Mouse (Mus musculus): Measurements from ENCODE around the gene Plp2. TPM values are rescaled to one million over a fixed set of nuclear protein-coding genes. Genes with fewer than 3 reads are reported as not detected.
A peak's percentile ranks its signal among the peaks of the same experiment; 100 is the strongest.

The Plp2 gene
- polyA plus RNA-seq, 1 experiment from 2014 or later = 22.2 TPM

DNA sequence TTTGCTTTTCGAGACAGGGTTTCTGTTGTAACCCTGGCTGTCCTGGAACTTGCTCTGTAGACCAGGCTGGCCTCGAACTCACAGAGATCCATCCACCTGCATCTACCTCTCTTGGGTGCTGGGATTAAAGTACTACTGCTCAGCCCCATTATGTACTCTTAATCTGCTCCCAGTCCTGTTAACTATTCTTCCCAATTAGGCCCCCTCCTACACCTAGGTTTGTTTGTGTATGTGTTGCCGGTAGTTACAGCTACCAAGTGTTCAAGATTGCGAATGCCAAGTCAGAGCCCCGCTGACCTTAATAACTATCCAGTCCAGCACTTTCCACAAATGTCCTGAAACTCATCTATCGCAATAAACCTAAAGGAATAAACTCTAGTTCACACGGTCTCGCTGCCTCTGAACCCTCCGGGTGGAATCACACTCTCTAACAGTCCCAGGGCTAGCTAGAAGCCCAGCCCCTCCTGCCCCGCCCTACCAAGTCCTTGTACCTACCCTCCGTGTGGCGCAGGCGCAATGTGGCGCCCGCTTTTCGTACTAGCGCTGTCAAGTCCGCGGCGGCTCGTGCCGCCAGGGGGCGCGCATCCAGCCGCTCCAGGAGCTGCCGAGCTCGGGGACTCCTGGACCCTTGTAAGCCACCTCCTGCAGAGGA lies 8.3 kb upstream of the Plp2 start:
- Histone ChIP-seq H3K36me3 (no peaks in the 10 kb centered on the region), H3K4me3 (replicated peaks) (peak overlapping the region; percentile 28), H3K27ac (no peak overlapping the region), H3K27me3 (no peaks in the 10 kb centered on the region), H3K9ac (replicated peaks) (no peak overlapping the region; the same call in 1 of the 2 replicates), H3K9me3 (no peaks in the 10 kb centered on the region), H3K4me1 (replicated peaks) (no peaks in the 10 kb centered on the region), H3K4me2 (replicated peaks) (peak overlapping the region; percentile 49)
- ATAC-seq = peak; percentile 95
- 18% methylated on average over 27 of the region's 27 CpGs for WGBS

DNA sequence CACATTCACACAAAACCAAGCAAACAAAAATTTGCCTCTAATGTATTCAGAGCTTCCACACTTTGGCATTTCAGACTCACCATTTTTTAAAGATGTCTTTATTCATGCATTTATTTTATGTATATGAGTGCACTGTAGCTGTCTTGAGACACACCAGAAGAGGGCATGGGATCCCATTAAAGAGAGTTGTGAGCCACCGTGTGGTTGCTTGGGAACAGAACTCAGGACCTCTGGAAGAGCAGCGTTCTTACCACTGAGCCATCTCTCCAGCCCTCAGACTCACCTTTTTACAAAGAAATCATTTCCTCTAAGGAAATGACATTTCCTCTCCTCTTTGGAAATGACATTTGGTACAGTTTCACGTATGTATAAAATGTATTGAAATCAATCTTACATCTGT lies 7.8 kb upstream of the Plp2 start:
- Histone ChIP-seq H3K36me3 (no peaks in the 10 kb centered on the region), H3K4me3 (replicated peaks) (no peak overlapping the region), H3K4me1 (replicated peaks) (no peaks in the 10 kb centered on the region), H3K27me3 (no peaks in the 10 kb centered on the region), H3K9me3 (no peaks in the 10 kb centered on the region), H3K27ac (no peak overlapping the region), H3K9ac (replicated peaks) (no peak overlapping the region), H3K4me2 (replicated peaks) (no peak overlapping the region)
- ATAC-seq = no peak
- 46% methylated on average over 3 of the region's 3 CpGs for WGBS

- Histone ChIP-seq H3K27me3 (0 out of 2 replicates have a peak, but pooled peaks cover 2% of the 10 kb centered on the region), H3K9me3 (no peaks in the 10 kb centered on the region), H3K4me1 (replicated peaks) (0 out of 2 replicates have a peak, but pooled peaks cover 4% of the 10 kb centered on the region), H3K4me2 (replicated peaks) (peak overlapping the region; percentile 43), H3K27ac (no peak overlapping the region), H3K4me3 (replicated peaks) (peak overlapping the region; percentile 19), H3K9ac (replicated peaks) (no peak overlapping the region), H3K36me3 (no peaks in the 10 kb centered on the region)
- ATAC-seq = peak; percentile 18; the same call in 1 of the 2 replicates
- WGBS = 43% methylated on average over 10 of the region's 10 CpGs
Observed at GRCm38 (mm10) chrX:7675001-7675380, 3.8 kb upstream of the Plp2 start.

DNA sequence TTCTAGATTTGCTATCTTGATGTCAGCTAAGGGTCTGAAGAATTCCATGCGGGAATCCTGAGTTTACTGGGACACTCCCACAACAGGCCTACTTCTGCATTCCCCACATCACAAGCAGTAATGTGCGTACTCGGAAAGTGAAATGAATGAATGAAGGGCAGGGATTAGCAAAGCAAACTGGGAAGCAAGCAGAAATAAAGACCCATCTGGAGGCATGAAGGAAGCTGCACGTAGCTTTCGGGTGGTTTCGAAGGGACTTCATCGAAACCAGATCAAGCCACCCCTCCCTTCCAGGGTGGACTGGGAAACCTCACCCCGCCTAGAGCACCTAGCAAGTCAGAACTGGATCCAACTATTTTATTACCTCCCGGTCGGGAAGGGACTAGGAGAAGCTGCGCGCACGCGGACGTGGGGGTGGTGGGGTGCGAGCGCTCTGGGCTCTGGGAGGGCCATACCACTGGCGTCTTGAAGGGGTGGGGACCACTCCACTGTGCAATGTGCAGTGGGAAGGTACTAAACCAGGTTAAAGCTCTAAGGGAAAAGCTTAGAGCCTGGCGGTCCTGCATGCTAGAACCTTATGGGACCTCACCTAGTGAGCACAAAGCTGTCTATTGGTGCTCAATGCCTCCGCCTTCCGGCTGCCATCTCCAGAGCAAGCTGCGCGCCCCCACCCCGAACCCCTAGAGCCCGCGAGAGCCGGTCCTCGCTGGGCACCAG lies 3.3 kb upstream of the Plp2 start:
- H3K36me3 ChIP-seq = no peaks in the 10 kb centered on the region
- H3K27ac ChIP-seq = no peak overlapping the region
- H3K4me3 ChIP-seq (replicated peaks) = peak overlapping the region; percentile 19
- 39% methylated on average over 28 of the region's 28 CpGs for WGBS
- H3K4me1 ChIP-seq (replicated peaks) = 0 out of 2 replicates have a peak, but pooled peaks cover 4% of the 10 kb centered on the region
- H3K4me2 ChIP-seq (replicated peaks) = peak overlapping the region; percentile 43
- H3K9ac ChIP-seq (replicated peaks) = no peak overlapping the region
- 0 out of 2 replicates have a peak, but pooled peaks cover 2% of the 10 kb centered on the region for H3K27me3 ChIP-seq
- H3K9me3 ChIP-seq = no peaks in the 10 kb centered on the region
- ATAC-seq = peak; percentile 9; the same call in 1 of the 2 replicates

DNA sequence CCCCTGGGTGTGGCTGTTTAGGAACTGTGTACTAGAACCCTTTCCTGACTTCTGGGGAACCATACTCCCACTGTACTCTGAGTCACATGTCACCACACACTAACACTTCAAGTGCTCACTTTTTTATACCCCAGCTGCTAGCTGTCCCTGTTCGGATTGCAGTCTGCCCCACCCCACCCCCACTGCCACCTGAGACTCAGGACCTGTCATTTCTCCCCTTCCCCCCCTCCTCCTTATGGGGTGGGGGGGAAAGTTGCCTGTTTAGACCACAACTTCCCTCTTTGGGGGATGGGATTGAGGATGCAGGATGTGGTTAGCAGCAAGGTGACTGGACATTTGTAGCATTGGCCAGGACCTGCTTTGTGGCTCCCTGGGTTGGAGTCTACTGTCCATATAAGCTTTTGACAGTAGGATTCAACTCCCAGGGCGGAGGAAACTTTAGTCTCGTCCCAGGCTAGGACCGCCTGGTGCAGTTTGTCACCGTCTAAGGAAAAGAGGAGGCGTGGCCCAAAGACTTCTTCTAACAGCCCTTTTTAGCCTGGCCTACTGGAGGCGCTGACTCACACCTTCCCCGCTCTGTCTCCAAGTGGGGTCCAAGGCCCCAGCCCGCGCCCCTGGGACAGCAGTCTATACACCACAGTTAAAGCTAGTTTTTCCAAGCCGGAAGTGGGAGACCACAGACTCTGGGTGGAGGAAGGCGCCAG lies 2.5 kb upstream of the Plp2 start:
- Histone ChIP-seq H3K4me2 (replicated peaks) (no peak overlapping the region), H3K4me1 (replicated peaks) (0 out of 2 replicates have a peak, but pooled peaks cover 4% of the 10 kb centered on the region), H3K27me3 (0 out of 2 replicates have a peak, but pooled peaks cover 2% of the 10 kb centered on the region), H3K27ac (no peak overlapping the region), H3K9ac (replicated peaks) (no peak overlapping the region), H3K4me3 (replicated peaks) (no peak overlapping the region), H3K9me3 (no peaks in the 10 kb centered on the region), H3K36me3 (no peaks in the 10 kb centered on the region)
- no peak for ATAC-seq
- 36% methylated on average over 12 of the region's 12 CpGs for WGBS

GRCm38 (mm10) chrX:7672739-7673138 lies 1.5 kb upstream of the Plp2 start:
- Histone ChIP-seq H3K4me3 (replicated peaks) (no peak overlapping the region), H3K9me3 (no peaks in the 10 kb centered on the region)
- no peak for ATAC-seq

GRCm38 (mm10) chrX:7670390-7670881 lies 754 bp downstream of the Plp2 start:
- H3K4me2 ChIP-seq (replicated peaks) = peak overlapping the region; percentile 52
- ATAC-seq = peak; percentile 70
- H3K9me3 ChIP-seq = no peaks in the 10 kb centered on the region
- 0 out of 2 replicates have a peak, but pooled peaks cover 2% of the 10 kb centered on the region for H3K27me3 ChIP-seq
- H3K36me3 ChIP-seq = no peaks in the 10 kb centered on the region
- no peak overlapping the region for H3K27ac ChIP-seq
- H3K4me1 ChIP-seq (replicated peaks) = 0 out of 2 replicates have a peak, but pooled peaks cover 4% of the 10 kb centered on the region
- peak overlapping the region; percentile 36 for H3K4me3 ChIP-seq (replicated peaks)
- peak overlapping the region; percentile 46; the same call in 1 of the 2 replicates for H3K9ac ChIP-seq (replicated peaks)
- 31% methylated on average over 18 of the region's 19 CpGs for WGBS

More at GRCm38 (mm10) chrX:7672739-7673138, 1.5 kb upstream of the Plp2 start:
- Histone ChIP-seq H3K4me1 (replicated peaks) (0 out of 2 replicates have a peak, but pooled peaks cover 4% of the 10 kb centered on the region), H3K4me2 (replicated peaks) (no peak overlapping the region), H3K9ac (replicated peaks) (no peak overlapping the region), H3K36me3 (no peaks in the 10 kb centered on the region), H3K27ac (no peak overlapping the region), H3K27me3 (0 out of 2 replicates have a peak, but pooled peaks cover 2% of the 10 kb centered on the region)
- 52% methylated on average over 6 of the region's 6 CpGs for WGBS

DNA sequence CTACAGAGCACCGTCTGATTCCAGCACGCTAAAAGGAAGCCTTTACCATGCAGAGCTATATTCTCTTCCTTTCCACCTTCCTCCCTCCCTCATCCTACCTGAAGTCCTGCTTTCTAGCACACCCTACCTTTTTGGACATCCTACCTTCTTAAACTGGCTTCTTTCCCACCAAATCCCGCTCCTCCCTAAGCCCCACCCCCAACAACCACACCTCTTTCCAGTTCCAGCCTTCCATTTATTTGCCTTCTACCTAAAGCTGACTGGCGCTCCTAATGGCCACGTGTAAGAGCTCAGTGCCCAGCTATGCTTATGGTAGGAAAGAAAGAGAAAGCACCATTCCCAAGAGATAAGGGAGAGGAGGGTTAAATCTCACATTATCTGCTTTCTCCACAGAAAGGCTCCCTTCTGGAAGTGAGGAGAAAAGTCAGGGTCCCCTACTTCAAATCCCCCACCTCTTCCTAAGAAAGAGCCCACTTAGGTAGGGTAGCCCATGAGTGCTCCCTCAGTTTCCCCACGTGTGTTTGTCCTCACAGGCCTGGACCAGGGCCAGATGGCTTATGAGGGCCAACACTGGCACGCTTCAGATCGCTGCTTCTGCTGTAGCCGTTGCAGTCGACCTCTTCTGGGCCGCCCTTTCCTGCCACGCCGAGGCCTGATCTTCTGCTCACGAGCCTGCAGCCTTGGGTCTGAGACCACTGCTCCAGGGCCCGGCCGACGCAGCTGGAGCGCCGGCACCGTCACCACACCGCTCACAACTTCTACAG lies 5.3 kb downstream of the Plp2 start:
- no peaks in the 10 kb centered on the region for H3K36me3 ChIP-seq
- H3K9ac ChIP-seq (replicated peaks) = no peak overlapping the region
- no peaks in the 10 kb centered on the region for H3K9me3 ChIP-seq
- no peak for ATAC-seq
- no peak overlapping the region for H3K27ac ChIP-seq
- WGBS = 78% methylated on average over 21 of the region's 21 CpGs
- H3K4me2 ChIP-seq (replicated peaks) = no peak overlapping the region
- no peaks in the 10 kb centered on the region for H3K27me3 ChIP-seq
- H3K4me3 ChIP-seq (replicated peaks) = no peak overlapping the region
- 0 out of 2 replicates have a peak, but pooled peaks cover 4% of the 10 kb centered on the region for H3K4me1 ChIP-seq (replicated peaks)

DNA sequence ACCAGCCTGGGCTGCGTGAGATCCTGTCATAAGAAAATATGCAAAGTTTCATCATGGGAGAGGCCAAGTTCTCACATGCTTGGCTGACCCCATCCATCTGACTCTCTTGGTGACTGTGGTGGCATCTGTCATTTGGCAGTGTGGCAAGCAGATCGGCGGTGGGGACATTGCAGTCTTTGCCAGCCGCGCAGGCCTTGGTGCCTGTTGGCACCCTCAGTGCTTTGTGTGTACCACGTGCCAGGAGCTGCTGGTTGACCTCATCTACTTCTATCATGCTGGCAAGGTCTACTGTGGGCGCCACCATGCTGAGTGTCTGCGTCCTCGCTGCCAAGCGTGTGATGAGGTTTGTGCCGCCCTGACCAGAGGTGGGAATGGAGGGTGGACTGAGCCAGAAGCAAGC lies 6.4 kb downstream of the Plp2 start:
- Histone ChIP-seq H3K36me3 (no peaks in the 10 kb centered on the region), H3K4me1 (replicated peaks) (no peaks in the 10 kb centered on the region), H3K9ac (replicated peaks) (no peak overlapping the region), H3K4me2 (replicated peaks) (no peak overlapping the region), H3K9me3 (no peaks in the 10 kb centered on the region), H3K27ac (no peak overlapping the region), H3K27me3 (no peaks in the 10 kb centered on the region), H3K4me3 (replicated peaks) (no peak overlapping the region)
- ATAC-seq = no peak
- 87% methylated on average over 11 of the region's 11 CpGs for WGBS

DNA sequence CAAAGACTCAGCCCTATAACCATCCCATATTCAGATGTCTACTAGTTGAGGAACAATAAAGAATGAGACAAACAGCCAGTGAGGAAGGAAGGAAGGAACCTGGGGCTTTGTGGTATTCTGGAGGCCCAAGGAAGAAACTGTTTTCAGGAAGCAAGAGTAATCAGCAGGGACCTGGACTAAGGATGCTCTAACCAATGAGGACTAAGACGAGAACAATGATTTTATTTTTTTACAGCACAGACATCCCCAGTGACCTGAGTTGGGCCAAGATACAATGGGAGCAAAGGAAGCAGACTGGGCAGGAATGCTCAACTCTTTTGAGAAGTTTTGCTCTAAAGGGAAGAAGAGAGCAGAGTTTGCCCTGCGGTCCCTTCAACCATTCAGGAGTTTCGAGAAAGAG lies 8.3 kb downstream of the Plp2 start:
- WGBS = 91% methylated on average over 3 of the region's 3 CpGs
- H3K27ac ChIP-seq = no peak overlapping the region

GRCm38 (mm10) chrX:7661086-7661485 lies 10.1 kb downstream of the Plp2 start:
- Histone ChIP-seq H3K4me2 (replicated peaks) (no peak overlapping the region), H3K9me3 (no peaks in the 10 kb centered on the region), H3K27ac (no peak overlapping the region), H3K36me3 (no peaks in the 10 kb centered on the region), H3K27me3 (no peaks in the 10 kb centered on the region), H3K4me1 (replicated peaks) (0 out of 2 replicates have a peak, but pooled peaks cover 11% of the 10 kb centered on the region), H3K4me3 (replicated peaks) (no peak overlapping the region), H3K9ac (replicated peaks) (no peak overlapping the region)
- ATAC-seq = no peak
- 73% methylated on average over 4 of the region's 4 CpGs for WGBS

More for the DNA sequence above, 8.3 kb downstream of the Plp2 start:
- Histone ChIP-seq H3K9ac (replicated peaks) (no peak overlapping the region), H3K9me3 (no peaks in the 10 kb centered on the region), H3K27me3 (no peaks in the 10 kb centered on the region), H3K4me1 (replicated peaks) (0 out of 2 replicates have a peak, but pooled peaks cover 7% of the 10 kb centered on the region), H3K36me3 (no peaks in the 10 kb centered on the region), H3K4me2 (replicated peaks) (no peak overlapping the region), H3K4me3 (replicated peaks) (no peak overlapping the region)
- ATAC-seq = no peak

All from midbrain, embryonic 13.5 days (tissue).